Mouse (Mus musculus): Measurements from ENCODE around the gene Dnah9. TPM values are rescaled to one million over a fixed set of nuclear protein-coding genes. Genes with fewer than 3 reads are reported as not detected.

Gene Dnah9
- total and polyA plus RNA-seq, 2 experiments, result under 0.01 TPM; not detected in 1

DNA sequence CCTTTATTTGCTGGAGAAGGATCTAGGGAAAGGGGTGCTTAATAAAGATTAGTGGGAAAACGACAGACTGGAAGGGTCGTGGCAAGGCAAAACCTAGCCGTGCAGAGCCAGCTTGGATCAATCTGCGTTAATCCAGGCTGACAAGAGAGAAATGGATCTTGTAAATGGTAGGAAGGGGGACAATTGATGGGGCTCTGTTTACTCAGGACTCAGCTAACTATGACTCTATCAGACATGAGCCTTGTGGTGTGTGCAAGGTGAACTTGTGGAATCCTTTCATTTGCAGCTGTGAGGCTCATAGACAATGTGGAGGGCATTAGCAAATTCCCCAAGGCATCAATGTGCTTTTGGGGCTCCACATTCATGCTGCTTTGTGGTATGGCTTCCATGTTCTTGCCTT is 306.9 kb downstream of the Dnah9 start:
- WGBS, result 32% methylated on average over 4 of the region's 4 CpGs
- DNase-seq (ENCODE audit: extremely low read depth, low read depth, low spot score), result no peak
- TF ChIP-seq CTCF (IDR thresholded peaks at IDR 0.05; ENCODE audit: low read depth, low read length) (no peak), POLR2A (IDR thresholded peaks at IDR 0.05; ENCODE audit: extremely low read depth, insufficient read depth, low read length) (no peak)
- no peak overlapping the region for H3K9ac ChIP-seq (ENCODE audit: low read depth, low read length)
- no peak overlapping the region for H3K4me3 ChIP-seq (ENCODE audit: insufficient read depth, low read depth, low read length)
- H3K36me3 ChIP-seq (ENCODE audit: control insufficient read depth, insufficient read depth, low read length), result no peaks in the 10 kb centered on the region
- no peak overlapping the region for H3K27ac ChIP-seq (replicated peaks; ENCODE audit: insufficient read depth, low read depth, low read length)
- no peaks in the 10 kb centered on the region for H3K79me2 ChIP-seq (ENCODE audit: control insufficient read depth, insufficient read depth, low read length)
- no peaks in the 10 kb centered on the region for H3K4me1 ChIP-seq (ENCODE audit: control insufficient read depth, insufficient read depth, low read length)
- H3K27me3 ChIP-seq (ENCODE audit: control insufficient read depth, insufficient read depth, low read length), result no peaks in the 10 kb centered on the region; the same call in 1 of the 2 replicates

DNA sequence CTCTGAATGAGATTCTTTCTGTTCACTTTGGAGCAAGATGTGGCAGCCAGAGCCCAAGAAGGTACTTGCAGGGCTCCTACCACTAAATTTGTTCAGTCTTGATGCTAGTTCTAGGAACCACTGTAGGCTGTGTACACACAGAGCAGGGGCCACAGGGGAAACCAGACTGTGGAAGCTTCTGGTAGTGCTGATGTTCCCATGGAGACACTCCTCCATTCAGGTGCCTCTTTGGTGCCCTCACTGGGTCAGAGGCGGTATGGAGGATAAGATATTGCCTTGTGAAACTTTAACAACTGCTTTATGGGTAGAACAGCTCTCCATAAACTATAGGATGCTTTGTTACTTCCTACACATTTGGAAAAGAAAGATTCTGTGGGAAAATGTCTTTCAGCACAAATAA is 316.3 kb downstream of the Dnah9 start:
- Histone ChIP-seq H3K27ac (replicated peaks; ENCODE audit: insufficient read depth, low read depth, low read length) (no peak overlapping the region), H3K27me3 (ENCODE audit: control insufficient read depth, insufficient read depth, low read length) (no peaks in the 10 kb centered on the region), H3K4me1 (ENCODE audit: control insufficient read depth, insufficient read depth, low read length) (no peaks in the 10 kb centered on the region), H3K36me3 (ENCODE audit: control insufficient read depth, insufficient read depth, low read length) (no peaks in the 10 kb centered on the region), H3K4me3 (ENCODE audit: insufficient read depth, low read depth, low read length) (no peak overlapping the region), H3K9ac (ENCODE audit: low read depth, low read length) (no peak overlapping the region), H3K79me2 (ENCODE audit: control insufficient read depth, insufficient read depth, low read length) (no peaks in the 10 kb centered on the region)
- DNase-seq (ENCODE audit: extremely low read depth, low read depth, low spot score), result no peak
- no peak for TF ChIP-seq POLR2A (IDR thresholded peaks at IDR 0.05; ENCODE audit: extremely low read depth, insufficient read depth, low read length)
- TF ChIP-seq CTCF (IDR thresholded peaks at IDR 0.05; ENCODE audit: low read depth, low read length), result peak; percentile 13; the same call in 1 of the 2 replicates
- 25% methylated on average over 1 of the region's 1 CpGs for WGBS

DNA sequence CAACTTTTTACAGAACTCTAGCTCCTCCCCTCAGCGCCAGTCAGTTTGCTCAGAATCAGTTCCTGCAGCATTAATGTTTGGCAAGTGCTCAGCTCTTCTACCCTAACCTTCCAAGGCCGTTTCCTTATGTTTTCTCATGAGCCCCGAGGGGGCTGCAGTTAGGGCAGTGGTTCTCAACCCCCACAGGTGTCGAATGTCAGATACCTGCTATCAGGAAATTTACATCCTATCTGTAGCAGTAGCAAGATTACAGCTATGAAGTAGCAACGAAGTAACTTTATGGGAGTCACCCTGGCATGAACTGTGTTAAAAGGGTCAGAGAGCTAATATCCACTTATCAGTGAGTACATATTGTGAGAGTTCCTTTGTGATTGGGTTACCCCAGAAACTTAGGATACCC is 321.9 kb downstream of the Dnah9 start:
- H3K9ac ChIP-seq (ENCODE audit: low read depth, low read length), result no peak overlapping the region
- no peaks in the 10 kb centered on the region for H3K36me3 ChIP-seq (ENCODE audit: control insufficient read depth, insufficient read depth, low read length)
- H3K27ac ChIP-seq (replicated peaks; ENCODE audit: insufficient read depth, low read depth, low read length), result no peak overlapping the region
- no peaks in the 10 kb centered on the region for H3K79me2 ChIP-seq (ENCODE audit: control insufficient read depth, insufficient read depth, low read length)
- H3K4me3 ChIP-seq (ENCODE audit: insufficient read depth, low read depth, low read length), result no peak overlapping the region
- no peaks in the 10 kb centered on the region for H3K27me3 ChIP-seq (ENCODE audit: control insufficient read depth, insufficient read depth, low read length)
- 56% methylated on average over 5 of the region's 5 CpGs for WGBS
- TF ChIP-seq CTCF (IDR thresholded peaks at IDR 0.05; ENCODE audit: low read depth, low read length) (no peak), POLR2A (IDR thresholded peaks at IDR 0.05; ENCODE audit: extremely low read depth, insufficient read depth, low read length) (no peak)
- no peak for DNase-seq (ENCODE audit: extremely low read depth, low read depth, low spot score)
- no peaks in the 10 kb centered on the region for H3K4me1 ChIP-seq (ENCODE audit: control insufficient read depth, insufficient read depth, low read length)

DNA sequence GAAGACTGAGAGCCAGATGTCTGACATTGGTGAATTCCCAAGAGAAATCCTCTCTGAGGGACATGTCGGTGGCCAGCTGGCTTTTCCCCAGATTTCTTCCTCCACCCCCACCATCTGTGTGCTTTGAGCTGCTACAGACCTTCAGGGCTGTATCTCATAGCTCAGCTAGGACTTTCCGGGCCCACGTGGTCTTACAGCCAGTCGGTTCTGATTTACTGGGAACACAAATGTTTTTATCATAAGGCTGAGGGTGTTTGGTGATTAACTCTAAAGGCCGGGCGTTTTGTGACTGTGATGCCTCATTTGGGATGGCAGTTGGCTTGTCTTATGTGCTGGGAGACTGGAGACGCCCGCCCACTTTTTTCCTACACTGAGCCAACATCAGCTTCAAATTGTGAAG is 329.4 kb downstream of the Dnah9 start:
- H3K4me1 ChIP-seq (ENCODE audit: control insufficient read depth, insufficient read depth, low read length), result no peaks in the 10 kb centered on the region
- WGBS, result 84% methylated on average over 8 of the region's 8 CpGs
- TF ChIP-seq POLR2A (IDR thresholded peaks at IDR 0.05; ENCODE audit: extremely low read depth, insufficient read depth, low read length), result no peak
- no peak for TF ChIP-seq CTCF (IDR thresholded peaks at IDR 0.05; ENCODE audit: low read depth, low read length)
- H3K36me3 ChIP-seq (ENCODE audit: control insufficient read depth, insufficient read depth, low read length), result 0 out of 2 replicates have a peak, but pooled peaks cover 1% of the 10 kb centered on the region
- no peak overlapping the region for H3K4me3 ChIP-seq (ENCODE audit: insufficient read depth, low read depth, low read length)
- H3K27me3 ChIP-seq (ENCODE audit: control insufficient read depth, insufficient read depth, low read length), result no peaks in the 10 kb centered on the region
- no peak for DNase-seq (ENCODE audit: extremely low read depth, low read depth, low spot score)
- no peak overlapping the region for H3K9ac ChIP-seq (ENCODE audit: low read depth, low read length)
- H3K79me2 ChIP-seq (ENCODE audit: control insufficient read depth, insufficient read depth, low read length), result no peaks in the 10 kb centered on the region
- H3K27ac ChIP-seq (replicated peaks; ENCODE audit: insufficient read depth, low read depth, low read length), result no peak overlapping the region

DNA sequence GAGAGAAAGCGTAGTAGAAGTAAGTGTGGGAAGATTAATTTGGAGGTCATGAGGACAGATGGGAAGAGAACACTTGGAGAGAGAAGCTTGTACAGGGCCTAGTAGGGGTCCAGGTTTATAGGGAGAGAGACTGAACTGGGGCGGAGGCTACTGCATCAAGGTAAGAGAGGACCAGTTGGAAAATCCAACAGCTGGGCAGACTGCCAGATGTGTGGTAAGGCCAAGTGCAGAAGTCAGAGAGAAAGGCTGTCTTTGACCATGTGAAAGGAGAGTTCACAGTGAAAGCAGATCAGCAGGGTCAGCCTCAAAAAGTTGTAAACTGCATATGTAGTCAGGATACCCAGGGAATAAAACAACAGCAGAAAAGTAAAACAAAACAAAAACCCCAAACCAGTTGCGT is 343.8 kb downstream of the Dnah9 start:
- Histone ChIP-seq H3K4me3 (ENCODE audit: insufficient read depth, low read depth, low read length) (no peak overlapping the region), H3K27me3 (ENCODE audit: control insufficient read depth, insufficient read depth, low read length) (no peaks in the 10 kb centered on the region), H3K36me3 (ENCODE audit: control insufficient read depth, insufficient read depth, low read length) (peaks cover 52% of the 10 kb centered on the region), H3K27ac (replicated peaks; ENCODE audit: insufficient read depth, low read depth, low read length) (no peak overlapping the region), H3K79me2 (ENCODE audit: control insufficient read depth, insufficient read depth, low read length) (no peaks in the 10 kb centered on the region), H3K9ac (ENCODE audit: low read depth, low read length) (no peak overlapping the region), H3K4me1 (ENCODE audit: control insufficient read depth, insufficient read depth, low read length) (no peaks in the 10 kb centered on the region)
- DNase-seq (ENCODE audit: extremely low read depth, low read depth, low spot score), result peak; percentile 57
- WGBS, result 82% methylated on average over 3 of the region's 3 CpGs
- no peak for TF ChIP-seq POLR2A (IDR thresholded peaks at IDR 0.05; ENCODE audit: extremely low read depth, insufficient read depth, low read length)

DNA sequence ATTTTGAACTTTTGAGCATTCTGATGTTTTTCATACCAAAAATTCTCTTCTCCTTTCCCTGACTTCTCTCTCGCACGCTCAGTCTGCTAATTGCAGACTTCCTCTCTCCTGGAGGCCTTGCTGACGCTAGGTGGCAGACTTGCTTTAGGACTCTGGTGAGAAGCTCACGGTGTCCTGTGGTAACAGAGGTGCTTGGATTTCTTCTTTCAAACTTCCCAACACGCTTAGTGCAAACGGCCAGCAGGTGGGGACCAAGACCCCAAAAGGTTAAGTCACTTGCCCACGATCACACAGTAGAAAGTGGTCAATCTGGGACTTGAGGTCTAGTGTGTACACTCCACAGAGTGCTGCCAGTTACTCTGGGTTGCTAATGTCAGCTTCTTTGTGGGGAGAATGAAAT is 347.5 kb downstream of the Dnah9 start:
- peaks cover 48% of the 10 kb centered on the region for H3K36me3 ChIP-seq (ENCODE audit: control insufficient read depth, insufficient read depth, low read length)
- TF ChIP-seq POLR2A (IDR thresholded peaks at IDR 0.05; ENCODE audit: extremely low read depth, insufficient read depth, low read length) (no peak), CTCF (IDR thresholded peaks at IDR 0.05; ENCODE audit: low read depth, low read length) (peak; percentile 65)
- H3K4me3 ChIP-seq (ENCODE audit: insufficient read depth, low read depth, low read length), result no peak overlapping the region
- WGBS, result 57% methylated on average over 7 of the region's 7 CpGs
- no peaks in the 10 kb centered on the region for H3K27me3 ChIP-seq (ENCODE audit: control insufficient read depth, insufficient read depth, low read length)
- no peak overlapping the region for H3K27ac ChIP-seq (replicated peaks; ENCODE audit: insufficient read depth, low read depth, low read length)
- no peak for DNase-seq (ENCODE audit: extremely low read depth, low read depth, low spot score)
- H3K4me1 ChIP-seq (ENCODE audit: control insufficient read depth, insufficient read depth, low read length), result no peaks in the 10 kb centered on the region
- H3K79me2 ChIP-seq (ENCODE audit: control insufficient read depth, insufficient read depth, low read length), result no peaks in the 10 kb centered on the region
- H3K9ac ChIP-seq (ENCODE audit: low read depth, low read length), result no peak overlapping the region

All from liver, adult 2 months (tissue).